Mouse (Mus musculus) small intestine, adult 2 months (tissue): ENCODE measurements around the gene Cd3e. TPM values are rescaled to one million over a fixed set of nuclear protein-coding genes. Genes with fewer than 3 reads are reported as not detected.

Experiments used
- H3K27ac ChIP-seq: fragments of 200-500 bp; 2 replicates; pipeline ENCODE4 v1.5.1; 2012; ENCODE audit warnings: low read depth, low read length, control low read depth, inconsistent platforms; ENCODE audit not compliant: insufficient read depth
- H3K27me3 ChIP-seq: fragments of 200-500 bp; 2 replicates; pipeline ENCODE4 v1.6.1; 2012; ENCODE audit warnings: mild to moderate bottlenecking, moderate library complexity, low read length, inconsistent platforms; ENCODE audit not compliant: control insufficient read depth, insufficient read depth
- H3K36me3 ChIP-seq: fragments of 200-500 bp; 2 replicates; pipeline ENCODE4 v1.6.1; 2012; ENCODE audit warnings: mild to moderate bottlenecking, low read length, control low read depth, inconsistent platforms; ENCODE audit not compliant: control insufficient read depth, insufficient read depth
- H3K4me1 ChIP-seq: fragments of 200-500 bp; 2 replicates; pipeline ENCODE4 v1.6.1; 2012; ENCODE audit warnings: low read length, inconsistent platforms, mixed read lengths; ENCODE audit not compliant: control insufficient read depth, insufficient read depth, insufficient read length
- H3K4me3 ChIP-seq: fragments of 200-500 bp; 2 replicates; pipeline ENCODE4 v1.5.1; 2012; ENCODE audit warnings: low read depth, mild to moderate bottlenecking, control low read depth, inconsistent platforms, low read length, moderate library complexity
- CTCF ChIP-seq: fragments of 200-500 bp; IDR thresholded peaks from 2 replicates; pipeline ENCODE4 v1.5.1; 2012; ENCODE audit warnings: low read depth, mild to moderate bottlenecking, control low read depth, inconsistent platforms, low read length, moderate library complexity, mixed read lengths; ENCODE audit not compliant: insufficient replicate concordance, insufficient read length; ENCODE audit errors: extremely low read depth
- POLR2A ChIP-seq: fragments of 200-500 bp; IDR thresholded peaks from 2 replicates; pipeline ENCODE4 v1.6.1; 2012; ENCODE audit warnings: low read depth, mild to moderate bottlenecking, control low read depth, inconsistent platforms, low read length, moderate library complexity
- WGBS: fragments of 180-500 bp; shearing (Covaris S2); methylation state at CpG from one replicate; pipeline ENCODE4 v1.1.7; 2018; 5-methylcytosine and 5-hydroxymethylcytosine counted together
- polyA plus RNA-seq: library from polyadenylated mRNA; depleted of rRNA; stranded (reverse); fragments of >200 nt; gene quantifications from 2 replicates; pipeline ENCODE4 v1.2.3, GENCODE M21; 2012; rRNA removed

Gene Cd3e
- 12.9 and 13.7 TPM in 2 replicates for polyA plus RNA-seq

GRCm38 (mm10) chr9:45009180-45010078 is at the start of gene Cd3e:
Gene Cd3e, minus strand, starts transcription at chr9:45009627.
- peak within 1 kb of the TSS; percentile 52 for H3K4me3 ChIP-seq
- H3K36me3 ChIP-seq, result no peaks in the 10 kb centered on the region
- WGBS, result 83% methylated on average over 19 of the region's 19 CpGs
- TF ChIP-seq POLR2A, result no peak
- TF ChIP-seq CTCF, result no peak
- peak within 1 kb of the TSS; percentile 30 for H3K27ac ChIP-seq
- H3K27me3 ChIP-seq, result peaks cover 3% of the 10 kb centered on the region; the same call in 1 of the 2 replicates
- no peaks in the 10 kb centered on the region for H3K4me1 ChIP-seq

GRCm38 (mm10) chr9:45058304-45058940 is 49.0 kb upstream of the Cd3e start:
- H3K27ac ChIP-seq, result peak overlapping the region; percentile 22
- no peaks in the 10 kb centered on the region for H3K27me3 ChIP-seq
- H3K4me3 ChIP-seq, result no peak overlapping the region
- peaks cover 2% of the 10 kb centered on the region; the same call in 1 of the 2 replicates for H3K36me3 ChIP-seq
- WGBS, result 12% methylated on average over 5 of the region's 5 CpGs
- peaks cover 27% of the 10 kb centered on the region for H3K4me1 ChIP-seq
- TF ChIP-seq POLR2A (no peak), CTCF (no peak)

GRCm38 (mm10) chr9:45055082-45055713 is 45.8 kb upstream of the Cd3e start, which contains the start of gene Mpzl3:
Gene Mpzl3, plus strand, starts transcription at chr9:45055186.
- H3K27ac ChIP-seq, result peak within 1 kb of the TSS; percentile 94
- TF ChIP-seq CTCF (0 out of 2 replicates have a peak, but pooled peaks have one; percentile 12), POLR2A (no peak; the same call in 1 of the 2 replicates)
- no peaks in the 10 kb centered on the region for H3K27me3 ChIP-seq
- H3K36me3 ChIP-seq, result peaks cover 8% of the 10 kb centered on the region
- under 1% methylated on average over 33 of the region's 33 CpGs for WGBS
- H3K4me1 ChIP-seq, result peaks cover 12% of the 10 kb centered on the region
- peak within 1 kb of the TSS; percentile 95 for H3K4me3 ChIP-seq

DNA sequence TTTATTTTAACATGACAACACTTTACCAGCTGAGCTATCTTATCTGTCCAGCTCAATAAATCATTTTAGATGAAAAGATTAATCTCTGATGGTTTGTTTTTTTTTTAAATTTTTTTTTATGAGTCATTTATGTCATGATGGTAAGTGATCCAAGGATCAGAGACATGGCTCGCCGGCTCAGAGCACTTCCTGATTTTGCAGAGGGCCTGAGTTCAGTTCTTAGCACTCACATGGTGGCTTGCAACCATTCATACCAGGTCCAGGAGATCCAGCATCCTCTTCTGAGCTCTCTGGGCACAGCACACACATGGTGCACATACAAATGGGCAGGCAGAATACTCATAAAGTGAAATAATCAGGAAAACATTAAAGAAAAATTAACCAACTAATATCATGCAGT is 40.9 kb upstream of the Cd3e start:
- no peak overlapping the region for H3K27ac ChIP-seq
- no peak overlapping the region for H3K4me3 ChIP-seq
- no peaks in the 10 kb centered on the region for H3K27me3 ChIP-seq
- 58% methylated on average over 2 of the region's 2 CpGs for WGBS
- H3K4me1 ChIP-seq, result no peaks in the 10 kb centered on the region
- no peak for TF ChIP-seq POLR2A
- no peak for TF ChIP-seq CTCF
- H3K36me3 ChIP-seq, result peaks cover 22% of the 10 kb centered on the region

DNA sequence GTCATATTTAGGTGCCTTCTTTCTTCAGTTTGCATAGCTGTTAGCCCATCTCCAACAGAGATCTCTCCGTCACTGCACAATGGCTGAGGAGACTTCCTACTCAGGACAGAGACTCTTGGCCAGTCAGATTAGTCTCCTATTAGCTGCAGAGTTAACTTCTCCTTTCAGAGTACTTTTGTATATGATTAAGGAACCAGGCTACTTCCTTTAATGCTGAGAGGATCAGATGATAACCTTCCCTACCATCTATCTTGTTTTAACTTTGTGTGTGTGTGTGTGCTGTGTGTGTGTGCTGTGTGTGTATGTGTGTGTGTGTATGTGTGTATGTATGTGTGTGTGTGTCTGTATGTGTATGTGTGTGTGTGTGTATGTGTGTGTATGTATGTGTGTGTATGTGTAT is 40.3 kb upstream of the Cd3e start:
- Histone ChIP-seq H3K27me3 (no peaks in the 10 kb centered on the region), H3K4me3 (no peak overlapping the region), H3K4me1 (no peaks in the 10 kb centered on the region), H3K27ac (no peak overlapping the region), H3K36me3 (peaks cover 25% of the 10 kb centered on the region)
- WGBS, result 82% methylated on average over 1 of the region's 1 CpGs
- no peak for TF ChIP-seq POLR2A
- no peak for TF ChIP-seq CTCF

GRCm38 (mm10) chr9:45048511-45048910 is 39.1 kb upstream of the Cd3e start:
- Histone ChIP-seq H3K36me3 (peaks cover 25% of the 10 kb centered on the region), H3K4me3 (no peak overlapping the region), H3K27me3 (no peaks in the 10 kb centered on the region), H3K4me1 (no peaks in the 10 kb centered on the region), H3K27ac (no peak overlapping the region)
- TF ChIP-seq POLR2A (no peak), CTCF (no peak)
- WGBS, result 23% methylated on average over 4 of the region's 4 CpGs
